14 mouse cellular contexts compared by ENCODE assay signal in the genomic region with DNA sequence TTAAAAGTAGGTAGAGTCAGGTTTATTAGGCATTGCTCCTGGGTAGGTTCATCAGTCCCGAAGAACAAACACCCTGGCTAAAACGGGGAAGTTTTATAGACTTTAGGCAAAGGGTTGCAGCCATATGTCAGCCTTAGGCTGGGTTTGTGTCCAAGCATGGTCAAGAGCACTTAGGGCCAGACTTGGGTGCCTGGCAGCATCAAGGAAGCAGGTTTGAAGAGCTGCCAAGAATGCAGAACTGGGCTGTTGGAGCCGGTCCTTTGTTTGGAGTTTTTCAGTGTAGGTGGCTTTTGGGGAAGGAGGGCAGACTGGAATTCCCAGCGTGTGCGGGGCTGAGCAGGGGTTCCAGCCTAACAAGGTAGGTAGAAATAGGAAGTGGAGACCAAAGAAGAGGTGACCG. TPM values are rescaled to one million over a fixed set of nuclear protein-coding genes. Genes with fewer than 3 reads are reported as not detected.
DNase-seq lines count a peak whose midpoint lies in the region; ATAC-seq and TF ChIP-seq lines count a peak whose summit lies in the region.
"Had no signal": no experiment of that assay in that cellular context is flagged by ENCODE, and none has a peak within 500 bp of the region (broad histone marks: within the 10 kb centered on the region; RNA-seq: fewer than 3 reads in every experiment).

No protein-coding gene starts in this region.

- no peak for TF ChIP-seq POLR2A in heart, adult 2 months (IDR thresholded peaks at IDR 0.05; ENCODE audit: insufficient read depth, low read depth, low read length)

- peaks cover 3% of the 10 kb centered on the region; the same call in 1 of the 2 replicates for H3K36me3 ChIP-seq in heart, adult 2 months (ENCODE audit: control insufficient read depth, insufficient read depth, low read length)
- H3K36me3 ChIP-seq in lung, postnatal 0 days (ENCODE audit: insufficient read depth, low read length): no peaks in the 10 kb centered on the region

- H3K9me3 ChIP-seq in lung, postnatal 0 days (ENCODE audit: low read length): no peaks in the 10 kb centered on the region
- H3K9me3 ChIP-seq: forebrain, embryonic 13.5 days had no signal

- ATAC-seq in lung, postnatal 0 days: peak; percentile 28; the same call in 1 of the 2 replicates
- ATAC-seq: forebrain, embryonic 13.5 days had no signal

- no peak overlapping the region for H3K4me3 ChIP-seq in heart, adult 2 months
- no peak overlapping the region for H3K4me3 ChIP-seq in lung, postnatal 0 days (ENCODE audit: low read depth, low read length)
- H3K4me3 ChIP-seq: forebrain, embryonic 13.5 days had no signal

- no peak overlapping the region for H3K4me2 ChIP-seq in lung, postnatal 0 days (replicated peaks; ENCODE audit: low read depth, low read length)
- H3K4me2 ChIP-seq: forebrain, embryonic 13.5 days had no signal

- 42% methylated on average over 6 of the region's 6 CpGs for WGBS in heart, adult 2 months
- 26% methylated on average over 6 of the region's 6 CpGs for WGBS in lung, postnatal 0 days

- peak; percentile 95 for DNase-seq in heart, adult 11 months
- DNase-seq in heart, postnatal 25 days (ENCODE audit: low spot score): no peak
- peak in 1 of 2 experiments; percentile 51 for DNase-seq in heart, adult 2 months
- DNase-seq in kidney, postnatal 10 days: peak; percentile 36
- peak; percentile 94 for DNase-seq in lung, postnatal 0 days (ENCODE audit: low spot score)
- no peak for DNase-seq in left cerebral cortex, postnatal 14 days (ENCODE audit: low spot score in 2 of 2)
- no peak for DNase-seq in layer of hippocampus, adult 8-10 months (ENCODE audit: low spot score in 2 of 2)
- DNase-seq in MN1 (ENCODE audit: low spot score): no peak
- DNase-seq: retina, postnatal 1 day had no signal

- no peaks in the 10 kb centered on the region for H3K27me3 ChIP-seq in heart, adult 2 months (ENCODE audit: control insufficient read depth, insufficient read depth, low read length)
- H3K27me3 ChIP-seq in lung, postnatal 0 days (replicated peaks; ENCODE audit: insufficient read depth, low read length): no peaks in the 10 kb centered on the region
- H3K27me3 ChIP-seq: forebrain, embryonic 13.5 days had no signal

- peak overlapping the region; percentile 84 for H3K27ac ChIP-seq in heart, adult 2 months
- H3K27ac ChIP-seq in lung, postnatal 0 days (ENCODE audit: low read length): peak overlapping the region; percentile 63
- H3K27ac ChIP-seq: forebrain, embryonic 13.5 days had no signal

- TF ChIP-seq CTCF in heart, adult 2 months (IDR thresholded peaks at IDR 0.05): no peak
- no peak for TF ChIP-seq CTCF in lung, postnatal 0 days (IDR thresholded peaks at IDR 0.05)

- H3K9ac ChIP-seq in heart, adult 2 months (ENCODE audit: low read depth, low read length): no peak overlapping the region
- no peak overlapping the region for H3K9ac ChIP-seq in lung, postnatal 0 days (replicated peaks; ENCODE audit: low read depth)
- H3K9ac ChIP-seq: forebrain, embryonic 13.5 days had no signal

- H3K79me2 ChIP-seq in heart, adult 2 months (replicated peaks; ENCODE audit: control insufficient read depth, insufficient read depth, low read length): no peaks in the 10 kb centered on the region

- intact Hi-C loops in heart, postnatal 25 days (cut with DNase I): no loop called here
- intact Hi-C loops in heart, adult 2 months (cut with DNase I): loop anchor here (2.0 to 5.0 kb wide), 2 partner anchors 15 to 184 kb away; partner anchors contain the start of genes Nectin2 and Pvr
- intact Hi-C loops in left cerebral cortex, postnatal 14 days (cut with DNase I): no loop called here

- peaks cover 21% of the 10 kb centered on the region for H3K4me1 ChIP-seq in heart, adult 2 months (ENCODE audit: control insufficient read depth, insufficient read depth, low read length)
- H3K4me1 ChIP-seq in lung, postnatal 0 days (ENCODE audit: insufficient read depth, low read depth, low read length): peaks cover 23% of the 10 kb centered on the region; the same call in 1 of the 2 replicates

- TF ChIP-seq EP300 in heart, adult 2 months (IDR thresholded peaks at IDR 0.05; ENCODE audit: insufficient read depth, low read depth, low read length): no peak
- TF ChIP-seq EP300 in lung, postnatal 0 days (IDR thresholded peaks at IDR 0.05): peak; percentile 76

RNA-seq across cellular contexts. Expression of gene Igsf23, which starts 14.6 kb away (rescaled TPM):
- 1 to 10 TPM; 1.8 to 2.8 TPM for total RNA-seq in heart, postnatal 25 days (2021)
- 1 to 10 TPM; 1.9 to 2.9 TPM for total RNA-seq in heart, adult 2 months (2021)
- 8.6 and 9.9 TPM in 2 replicates for polyA plus RNA-seq in heart, adult 2 months (2012; rRNA removed)
- polyA plus RNA-seq in lung, postnatal 0 days (2015; fragmentation: Nextera tagmentation; extraction: Ambion mirVana): 0.70 and 0.90 TPM in 2 replicates
- total RNA-seq in left cerebral cortex, postnatal 14 days (2021): not detected
- total RNA-seq in layer of hippocampus, adult 8-10 months (2022): under 1 TPM in 1 of 4 experiments, not detected in 3; 0.20 TPM
- total RNA-seq: layer of hippocampus, postnatal 25 days had no signal
- polyA plus RNA-seq: forebrain, embryonic 13.5 days; hindbrain, embryonic 11.5 days had no signal

RNA-seq across cellular contexts. Expression of gene Pvr, which starts 15.0 kb away (rescaled TPM):
- total RNA-seq in heart, postnatal 25 days (2021): 10 to 100 TPM; 19.3 to 20.1 TPM
- total RNA-seq in heart, adult 2 months (2021): 10 to 100 TPM; 20.1 to 24.5 TPM
- polyA plus RNA-seq in heart, adult 2 months (2012; rRNA removed): 18.1 and 34.0 TPM in 2 replicates
- polyA plus RNA-seq in lung, postnatal 0 days (2015; fragmentation: Nextera tagmentation; extraction: Ambion mirVana): 20.8 and 24.3 TPM in 2 replicates
- 10 to 100 TPM; 10.1 to 11.4 TPM for total RNA-seq in left cerebral cortex, postnatal 14 days (2021)
- total RNA-seq in layer of hippocampus, adult 8-10 months (2022): 10 to 100 TPM; 12.5 to 16.1 (median 13.8) TPM

RNA-seq across cellular contexts. Expression of gene Ceacam20, which starts 29.3 kb away (rescaled TPM):
- total RNA-seq in heart, postnatal 25 days (2021): not detected
- not detected for total RNA-seq in heart, adult 2 months (2021)
- polyA plus RNA-seq in heart, adult 2 months (2012; rRNA removed): not detected in 2 replicates
- not detected in 2 replicates for polyA plus RNA-seq in lung, postnatal 0 days (2015; fragmentation: Nextera tagmentation; extraction: Ambion mirVana)
- not detected for total RNA-seq in left cerebral cortex, postnatal 14 days (2021)
- not detected for total RNA-seq in layer of hippocampus, adult 8-10 months (2022)
- total RNA-seq: layer of hippocampus, postnatal 25 days had no signal
- polyA plus RNA-seq: C2C12; forebrain, embryonic 13.5 days; hindbrain, embryonic 11.5 days; liver, embryonic 16.5 days had no signal

RNA-seq across cellular contexts. Expression of gene Ceacam19, which starts 48.2 kb away (rescaled TPM):
- not detected for total RNA-seq in heart, postnatal 25 days (2021)
- not detected for total RNA-seq in heart, adult 2 months (2021)
- not detected in 2 replicates for polyA plus RNA-seq in heart, adult 2 months (2012; rRNA removed)
- 0.04 TPM in 1 of 2 replicates, not detected in the other for polyA plus RNA-seq in lung, postnatal 0 days (2015; fragmentation: Nextera tagmentation; extraction: Ambion mirVana)
- not detected for total RNA-seq in left cerebral cortex, postnatal 14 days (2021)
- total RNA-seq in layer of hippocampus, adult 8-10 months (2022): not detected
- total RNA-seq: layer of hippocampus, postnatal 25 days had no signal
- polyA plus RNA-seq: C2C12; forebrain, embryonic 13.5 days; hindbrain, embryonic 11.5 days; liver, embryonic 16.5 days had no signal

RNA-seq across cellular contexts. Expression of gene Nlrp9b, which starts 55.3 kb away (rescaled TPM):
- total RNA-seq in heart, postnatal 25 days (2021): not detected
- total RNA-seq in heart, adult 2 months (2021): not detected
- not detected in 2 replicates for polyA plus RNA-seq in heart, adult 2 months (2012; rRNA removed)
- 0.06 TPM in 1 of 2 replicates, not detected in the other for polyA plus RNA-seq in lung, postnatal 0 days (2015; fragmentation: Nextera tagmentation; extraction: Ambion mirVana)
- not detected for total RNA-seq in left cerebral cortex, postnatal 14 days (2021)
- total RNA-seq in layer of hippocampus, adult 8-10 months (2022): not detected
- total RNA-seq: layer of hippocampus, postnatal 25 days had no signal
- polyA plus RNA-seq: C2C12; forebrain, embryonic 13.5 days; hindbrain, embryonic 11.5 days; liver, embryonic 16.5 days had no signal

Comparison
In these comparisons a context has a peak if more than half of its experiments do, and no peak if none do; other contexts are left out.
1. DNase-seq: peak in heart, adult 11 months (single experiment), kidney, postnatal 10 days (single experiment) and lung, postnatal 0 days (single experiment); none in heart, postnatal 25 days (single experiment), left cerebral cortex, postnatal 14 days (0 of 2), layer of hippocampus, adult 8-10 months (0 of 2) and MN1 (single experiment).